12 mouse cellular contexts compared by ENCODE assay signal in the genomic region with DNA sequence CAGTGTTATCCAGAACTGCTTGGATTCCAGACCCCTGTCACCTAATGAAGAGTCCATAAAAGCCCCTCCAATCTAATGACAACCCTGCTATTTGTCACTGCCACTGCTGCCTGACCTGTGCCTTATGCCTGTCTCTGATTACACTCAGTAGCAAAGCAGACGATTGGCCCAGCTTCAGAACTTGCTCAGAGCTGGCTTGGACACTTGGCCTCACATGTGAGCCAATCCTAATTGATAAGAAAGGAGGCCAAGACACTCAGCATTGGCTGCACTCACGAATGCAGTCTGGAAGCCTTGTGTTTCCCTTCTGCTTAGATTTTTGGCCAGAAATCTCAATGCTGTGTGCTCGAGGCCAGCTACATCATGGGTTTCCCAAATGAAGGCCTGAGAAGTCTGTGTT. TPM values are rescaled to one million over a fixed set of nuclear protein-coding genes. Genes with fewer than 3 reads are reported as not detected.
A peak's percentile ranks its signal among the peaks of the same experiment; 100 is the strongest.
DNase-seq lines count a peak whose midpoint lies in the region; ATAC-seq and TF ChIP-seq lines count a peak whose summit lies in the region.
"Had no signal": no experiment of that assay in that cellular context is flagged by ENCODE, and none has a peak within 500 bp of the region (broad histone marks: within the 10 kb centered on the region; RNA-seq: fewer than 3 reads in every experiment).

No protein-coding gene starts in this region.

- H3K9me3 ChIP-seq in kidney, embryonic 16.5 days (ENCODE audit: low read length): peaks cover 17% of the 10 kb centered on the region

- H3K4me1 ChIP-seq in kidney, adult 2 months (ENCODE audit: control insufficient read depth, insufficient read depth, low read length): no peaks in the 10 kb centered on the region
- H3K4me1 ChIP-seq in kidney, embryonic 16.5 days (ENCODE audit: insufficient read depth, low read length): peaks cover 18% of the 10 kb centered on the region

- no peak for TF ChIP-seq CTCF in kidney, adult 2 months (conservative IDR thresholded peaks at IDR 0.05; ENCODE audit: insufficient read depth, insufficient read length, low read depth, low read length)

- H3K27ac ChIP-seq in kidney, adult 2 months (ENCODE audit: insufficient read depth, low read depth, low read length): no peak overlapping the region
- no peak overlapping the region for H3K27ac ChIP-seq in kidney, embryonic 16.5 days (ENCODE audit: low read length)
- H3K27ac ChIP-seq: midbrain, embryonic 12.5 days had no signal

- H3K4me3 ChIP-seq in kidney, adult 2 months (ENCODE audit: insufficient read depth, low read depth, low read length): no peak overlapping the region
- no peak overlapping the region for H3K4me3 ChIP-seq in kidney, embryonic 16.5 days (ENCODE audit: low read length)
- H3K4me3 ChIP-seq: midbrain, embryonic 12.5 days had no signal

- H3K36me3 ChIP-seq in kidney, adult 2 months (ENCODE audit: control insufficient read depth, insufficient read depth, low read length): no peaks in the 10 kb centered on the region
- H3K36me3 ChIP-seq in kidney, embryonic 16.5 days (ENCODE audit: insufficient read depth, low read length): peaks cover 16% of the 10 kb centered on the region
- H3K36me3 ChIP-seq: G1E; midbrain, embryonic 12.5 days had no signal

- no peak for ATAC-seq in kidney, embryonic 16.5 days (ENCODE audit: low FRiP score, low TSS enrichment)
- ATAC-seq in granulocyte monocyte progenitor cell, adult 5-6 weeks (replicated peaks; ENCODE audit: poor library complexity, severe bottlenecking): no peak

- DNase-seq in kidney, adult 2 months: peak; percentile 23
- DNase-seq in cerebellum, adult 18-20 months: peak; percentile 51 to 53
- DNase-seq in heart, adult 9 months (ENCODE audit: low spot score in 2 of 2): peak; percentile 79 to 87
- DNase-seq in lung, postnatal 10 days: peak; percentile 71
- no peak for DNase-seq in neural tube, embryonic 10.5 days (ENCODE audit: extremely low spot score, low spot score)
- no peak for DNase-seq in natural killer cell, adult 2 months (ENCODE audit: low spot score in 2 of 2)
- DNase-seq: embryo, embryonic 11 days; right cerebral cortex, postnatal 14 days had no signal

- H3K4me2 ChIP-seq in kidney, embryonic 16.5 days (replicated peaks; ENCODE audit: low read depth, low read length): no peak overlapping the region
- H3K4me2 ChIP-seq: midbrain, embryonic 12.5 days had no signal

- TF ChIP-seq POLR2A in kidney, adult 2 months (IDR thresholded peaks at IDR 0.05; ENCODE audit: low read depth, low read length): no peak

- WGBS in kidney, adult 2 months: 69% methylated on average over 3 of the region's 3 CpGs
- 56% methylated on average over 3 of the region's 3 CpGs for WGBS in kidney, embryonic 16.5 days

- no peak overlapping the region for H3K9ac ChIP-seq in kidney, embryonic 16.5 days (replicated peaks; ENCODE audit: low read length)
- H3K9ac ChIP-seq: midbrain, embryonic 12.5 days had no signal

- no peaks in the 10 kb centered on the region for H3K27me3 ChIP-seq in kidney, adult 2 months (replicated peaks; ENCODE audit: control insufficient read depth, insufficient read depth, low read length)
- no peaks in the 10 kb centered on the region for H3K27me3 ChIP-seq in kidney, embryonic 16.5 days (ENCODE audit: insufficient read depth, low read length)
- H3K27me3 ChIP-seq: midbrain, embryonic 12.5 days had no signal

RNA-seq across cellular contexts. Expression of gene Tgfbr1, which starts 57.5 kb away (rescaled TPM):
- 8.7 and 10.8 TPM in 2 replicates for polyA plus RNA-seq in kidney, adult 2 months (2012; rRNA removed)
- polyA plus RNA-seq in kidney, embryonic 16.5 days (2015; fragmentation: Nextera tagmentation; extraction: Ambion mirVana): 44.7 and 50.0 TPM in 2 replicates
- total RNA-seq in granulocyte monocyte progenitor cell, adult 5-6 weeks (2014; fragmentation: Nextera tagmentation): 14.0 and 18.4 TPM in 2 replicates
- total RNA-seq in granulocyte monocyte progenitor cell, adult 5-6 weeks (2017): 19.1 and 21.8 TPM in 2 replicates

Comparison
In these comparisons a context has a peak if more than half of its experiments do, and no peak if none do; other contexts are left out.
1. DNase-seq: peak in kidney, adult 2 months (single experiment), cerebellum, adult 18-20 months (2 of 2), heart, adult 9 months (2 of 2) and lung, postnatal 10 days (single experiment); none in neural tube, embryonic 10.5 days (single experiment) and natural killer cell, adult 2 months (0 of 2).